Mouse (Mus musculus) megakaryocyte, embryonic 14.5 days (primary cell): Measurements from ENCODE around the gene Atg2b.

Source experiments
- FLI1 ChIP-seq: IDR thresholded peaks from 2 replicates; pipeline ENCODE4 v1.6.1; 2012; ENCODE audit warnings: low read length, inconsistent platforms, mixed read lengths
- GATA1 ChIP-seq: IDR thresholded peaks from 3 replicates; pipeline ENCODE4 v1.6.1; 2012; ENCODE audit warnings: mixed read lengths, low read length, inconsistent platforms, borderline replicate concordance

DNA sequence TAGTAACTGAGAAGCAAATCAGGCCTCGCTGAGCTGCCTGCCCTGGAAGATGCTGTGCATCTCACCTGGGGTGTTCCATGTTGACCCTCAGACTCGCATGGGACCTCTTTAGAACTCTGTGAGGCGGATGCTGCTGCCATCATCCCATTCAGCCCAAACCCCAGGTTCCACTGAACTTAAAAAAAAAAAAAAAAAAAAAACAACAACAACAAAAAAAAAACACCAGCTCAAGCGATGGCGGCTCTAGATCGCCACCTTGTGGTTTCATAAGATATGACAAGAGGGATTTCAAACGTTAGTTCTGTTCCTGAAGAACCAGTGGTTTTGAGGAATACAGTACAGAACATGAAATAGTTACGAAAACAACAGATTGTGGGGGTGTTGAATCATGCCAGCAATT is 43.0 kb upstream of the Atg2b start:
- TF ChIP-seq GATA1 (no peak), FLI1 (no peak)
